Mouse (Mus musculus): ENCODE results near the gene Ang4. TPM values are rescaled to one million over a fixed set of nuclear protein-coding genes. Genes with fewer than 3 reads are reported as not detected.

Ang4 gene
- not detected for total RNA-seq (2023)

GRCm38 (mm10) chr14:51773490-51773889, at the start of gene Ang4:
TSS of gene Ang4 (minus strand) at chr14:51773590.

GRCm38 (mm10) chr14:51799746-51800145, 26.4 kb upstream of the Ang4 start, which contains the start of gene AY358078:
TSS of gene AY358078 (plus strand) at chr14:51800046.

GRCm38 (mm10) chr14:51717083-51717482, 56.3 kb downstream of the Ang4 start, which contains the start of gene Gm5800:
TSS of gene Gm5800 (minus strand) at chr14:51717183.

Other genes starting within 250 kb of the Ang4 start
- gene Gm5622, start 220.8 kb downstream of the Ang4 start, total RNA-seq (2023), result not detected
- gene Gm17175, start 199.5 kb downstream of the Ang4 start, total RNA-seq (2023), result not detected
- gene Gm17174, start 181.5 kb downstream of the Ang4 start, total RNA-seq (2023), result not detected
- gene Gm17078, start 162.3 kb downstream of the Ang4 start, total RNA-seq (2023), result not detected
- gene Gm4181, start 137.9 kb downstream of the Ang4 start, total RNA-seq (2023), result not detected
- gene Gm17079, start 78.1 kb downstream of the Ang4 start, total RNA-seq (2023), result not detected
- gene Gm5800, start 56.4 kb downstream of the Ang4 start, total RNA-seq (2023), result not detected
- gene AY358078, start 26.5 kb upstream of the Ang4 start, total RNA-seq (2023), result not detected
- gene Ear6, start 80.1 kb upstream of the Ang4 start, total RNA-seq (2023), result under 1 TPM in 1 of 2 experiments, not detected in 1; 0.79 TPM
- 10 to 100 TPM; 33.4 to 42.7 TPM for gene Mettl17, start 111.3 kb upstream of the Ang4 start, total RNA-seq (2023)
- under 1 TPM; 0.18 to 0.49 TPM for gene Slc39a2, start 119.3 kb upstream of the Ang4 start, total RNA-seq (2023)
- 1 to 10 TPM; 1.8 TPM for gene Ndrg2, start 140.6 kb upstream of the Ang4 start, total RNA-seq (2023)
- not detected for gene Tppp2, start 144.8 kb upstream of the Ang4 start, total RNA-seq (2023)
- not detected for gene Rnase13, start 149.2 kb upstream of the Ang4 start, total RNA-seq (2023)
- gene Arhgef40, start 211.1 kb upstream of the Ang4 start, total RNA-seq (2023), result 1 to 10 TPM; 3.7 to 4.6 TPM
- not detected for gene Tmem253, start 242.1 kb upstream of the Ang4 start, total RNA-seq (2023)
- gene Zfp219, start 247.1 kb upstream of the Ang4 start, total RNA-seq (2023), result 10 to 100 TPM; 20.4 to 20.7 TPM

All from monocyte, adult 59 days (primary cell).